Mouse (Mus musculus) left cerebral cortex, adult 11 months (tissue): Measurements from ENCODE around the gene Pde10a.

Experiments used
- DNase-seq: peaks from one replicate; pipeline ENCODE4 v3.0.0; 2022; ENCODE audit warnings: low spot score

Pde10a gene

DNA sequence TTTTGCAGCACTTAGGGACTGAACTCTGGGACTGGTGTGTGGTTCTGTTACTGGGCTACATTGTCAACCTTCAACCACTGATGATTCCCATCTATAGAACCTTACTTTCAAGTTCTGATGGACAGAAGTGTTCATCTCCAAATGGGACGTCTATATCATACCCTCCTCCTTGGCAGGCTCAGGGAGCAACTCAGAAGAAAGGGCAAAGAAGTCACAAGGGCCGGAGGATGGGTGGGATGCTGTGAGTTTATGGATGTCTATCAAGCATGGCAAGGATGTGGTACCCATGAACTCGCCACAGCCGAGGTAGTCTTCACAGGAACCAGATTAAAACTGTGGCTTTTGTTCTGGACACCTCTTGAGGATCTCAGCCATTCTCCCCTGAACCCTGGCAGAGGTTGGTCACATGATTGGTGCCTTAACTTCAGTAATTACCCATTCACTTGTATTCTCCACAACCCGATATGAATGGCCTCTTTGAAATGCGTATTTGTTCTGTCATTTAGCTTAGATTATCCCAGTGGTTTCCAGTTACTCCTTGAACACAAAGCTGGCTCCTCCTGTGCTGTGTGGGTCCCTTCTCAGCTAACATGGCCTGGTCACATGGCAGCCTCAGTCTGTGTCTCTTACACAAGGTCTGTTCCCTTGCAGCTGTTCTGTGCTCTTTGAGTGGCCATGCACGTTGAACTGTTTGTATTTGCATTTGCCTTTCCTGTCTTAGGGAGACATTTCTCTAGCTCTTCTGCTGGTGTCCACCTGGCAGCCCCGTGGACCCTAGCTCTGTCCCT, 510.6 kb downstream of the Pde10a start:
- DNase-seq = no peak
